Mouse (Mus musculus): ENCODE data around the gene Myl4. TPM values are rescaled to one million over a fixed set of nuclear protein-coding genes. Genes with fewer than 3 reads are reported as not detected.

The Myl4 gene
- polyA plus RNA-seq, 1 experiment: 0.86 TPM

DNA sequence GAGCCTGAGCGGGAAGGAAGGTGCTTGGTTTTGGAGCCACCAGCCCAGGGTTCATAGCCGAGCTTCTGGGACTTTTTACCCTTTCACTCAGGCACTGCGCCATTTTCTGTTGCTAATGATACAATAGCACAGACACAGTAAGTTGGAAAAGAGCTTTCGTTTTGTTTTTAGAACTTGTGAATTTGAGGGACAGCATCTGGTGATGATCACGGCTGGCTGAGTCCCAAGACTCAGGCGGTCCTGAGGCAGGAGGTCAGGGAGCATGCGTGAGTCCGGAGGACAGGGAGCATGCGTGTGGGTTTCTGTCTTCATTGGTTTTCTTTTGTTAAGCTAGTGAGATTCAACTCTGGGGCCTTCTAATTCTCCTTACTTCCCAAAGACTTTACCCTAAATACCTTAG, 89.2 kb downstream of the Myl4 start:
- H3K4me3 ChIP-seq (replicated peaks): no peak overlapping the region
- no peaks in the 10 kb centered on the region for H3K9me3 ChIP-seq
- H3K36me3 ChIP-seq (replicated peaks; ENCODE audit: low read length): peaks cover 100% of the 10 kb centered on the region
- H3K27me3 ChIP-seq (replicated peaks): no peaks in the 10 kb centered on the region
- H3K4me1 ChIP-seq: peaks cover 99% of the 10 kb centered on the region
- no peak for TF ChIP-seq FLI1 (IDR thresholded peaks at IDR 0.05; ENCODE audit: low read length)
- TF ChIP-seq GATA1 (IDR thresholded peaks at IDR 0.05; ENCODE audit: borderline replicate concordance, low read length): no peak

DNA sequence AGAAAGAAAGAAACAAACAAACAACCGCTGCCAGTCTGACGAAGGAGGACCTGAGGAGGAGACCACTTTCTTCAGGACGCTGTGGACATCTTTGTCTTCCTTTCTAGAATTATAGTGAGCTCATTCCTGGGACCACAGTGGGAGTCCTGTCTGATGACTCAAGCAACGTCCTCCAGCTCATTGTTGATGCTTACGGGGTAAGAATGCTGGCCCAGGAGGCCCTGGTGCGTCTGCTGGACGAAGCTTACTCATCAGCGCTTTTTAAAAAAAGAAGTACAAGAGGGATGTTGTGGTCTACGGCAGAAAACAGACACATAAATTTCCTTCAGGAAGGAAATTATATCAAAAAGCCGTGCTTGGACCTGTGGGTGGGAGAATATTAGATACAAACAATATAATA, 90.4 kb downstream of the Myl4 start:
- peaks cover 98% of the 10 kb centered on the region for H3K4me1 ChIP-seq
- no peaks in the 10 kb centered on the region for H3K9me3 ChIP-seq

DNA sequence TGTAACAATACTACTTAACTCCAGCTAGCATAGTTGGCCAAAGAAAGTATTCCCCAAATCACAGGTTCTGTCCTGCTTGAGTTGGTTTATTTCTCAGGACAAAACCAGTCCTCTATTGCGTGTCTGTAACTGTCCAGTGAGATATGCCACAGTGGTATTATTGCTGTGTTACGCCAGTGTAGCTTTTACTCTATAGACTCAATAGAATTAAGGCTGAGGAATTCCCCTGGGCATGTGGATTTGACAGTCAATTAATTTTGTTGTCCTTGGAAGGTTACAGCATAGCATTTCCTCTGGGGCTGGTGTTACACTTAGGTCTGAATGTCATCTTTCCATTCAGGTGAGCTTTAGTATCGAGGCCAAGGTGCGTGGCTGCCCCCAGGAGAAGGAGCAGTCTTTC, 92.8 kb downstream of the Myl4 start:
- TF ChIP-seq GATA1 (IDR thresholded peaks at IDR 0.05; ENCODE audit: borderline replicate concordance, low read length) (no peak), FLI1 (IDR thresholded peaks at IDR 0.05; ENCODE audit: low read length) (no peak)
- Histone ChIP-seq H3K27me3 (replicated peaks) (no peaks in the 10 kb centered on the region), H3K4me3 (replicated peaks) (peak overlapping the region; percentile 76), H3K4me1 (peaks cover 98% of the 10 kb centered on the region), H3K36me3 (replicated peaks; ENCODE audit: low read length) (peaks cover 100% of the 10 kb centered on the region), H3K9me3 (no peaks in the 10 kb centered on the region)

More for the DNA sequence above, 90.4 kb downstream of the Myl4 start:
- TF ChIP-seq FLI1 (IDR thresholded peaks at IDR 0.05; ENCODE audit: low read length): no peak
- no peak for TF ChIP-seq GATA1 (IDR thresholded peaks at IDR 0.05; ENCODE audit: borderline replicate concordance, low read length)
- no peaks in the 10 kb centered on the region for H3K27me3 ChIP-seq (replicated peaks)
- peaks cover 100% of the 10 kb centered on the region for H3K36me3 ChIP-seq (replicated peaks; ENCODE audit: low read length)
- H3K4me3 ChIP-seq (replicated peaks): no peak overlapping the region

Other genes with a start within 250 kb of the Myl4 start
- gene Kansl1, start 81.8 kb upstream of the Myl4 start, polyA plus RNA-seq (2012; ENCODE audit: insufficient read depth, low replicate concordance): 67.1 and 120 TPM in 2 replicates
- gene Cdc27, start within 50 bp of the Myl4 start, polyA plus RNA-seq (2012; ENCODE audit: insufficient read depth, low replicate concordance): 2.5 TPM in 1 of 2 replicates, not detected in the other
- 123 and 181 TPM in 2 replicates for gene Itgb3, start 57.3 kb downstream of the Myl4 start, polyA plus RNA-seq (2012; ENCODE audit: insufficient read depth, low replicate concordance)
- gene Gm11639, start 135.0 kb downstream of the Myl4 start, polyA plus RNA-seq (2012; ENCODE audit: insufficient read depth, low replicate concordance): not detected in 2 replicates

Data from megakaryocyte, embryonic 14.5 days (primary cell).